ENCODE assay signal across 10 mouse cellular contexts in genomic region chr4:140237305-140237741, GRCm38 (mm10). TPM values are rescaled to one million over a fixed set of nuclear protein-coding genes. Genes with fewer than 3 reads are reported as not detected.
DNase-seq lines count a peak whose midpoint lies in the region; ATAC-seq and TF ChIP-seq lines count a peak whose summit lies in the region.
"Had no signal": no experiment of that assay in that cellular context is flagged by ENCODE, and none has a peak within 500 bp of the region (broad histone marks: within the 10 kb centered on the region; RNA-seq: fewer than 3 reads in every experiment).

No protein-coding gene starts in this region.

- H3K27ac ChIP-seq in lung, embryonic 16.5 days (ENCODE audit: low read length): no peak overlapping the region
- H3K27ac ChIP-seq in cortical plate, adult 2 months (ENCODE audit: insufficient read depth, low read length): peak overlapping the region; percentile 1; the same call in 1 of the 2 replicates
- H3K27ac ChIP-seq in hindbrain, embryonic 12.5 days: peak overlapping the region; percentile 41; the same call in 1 of the 2 replicates
- H3K27ac ChIP-seq in neural tube, embryonic 14.5 days (ENCODE audit: low read depth, low read length): no peak overlapping the region
- H3K27ac ChIP-seq: liver, embryonic 14.5 days had no signal

- 14% methylated on average over 10 of the region's 10 CpGs for WGBS in lung, embryonic 16.5 days
- 15% methylated on average over 10 of the region's 10 CpGs for WGBS in hindbrain, embryonic 12.5 days
- 10% methylated on average over 10 of the region's 10 CpGs for WGBS in neural tube, embryonic 14.5 days

- no peak for TF ChIP-seq POLR2A in cortical plate, adult 2 months (IDR thresholded peaks at IDR 0.05; ENCODE audit: extremely low read depth, insufficient read depth, low read length)

- H3K9me3 ChIP-seq in lung, embryonic 16.5 days (ENCODE audit: control insufficient read depth, low read length): no peaks in the 10 kb centered on the region
- no peaks in the 10 kb centered on the region for H3K9me3 ChIP-seq in hindbrain, embryonic 12.5 days (replicated peaks)
- no peaks in the 10 kb centered on the region for H3K9me3 ChIP-seq in neural tube, embryonic 14.5 days (ENCODE audit: control insufficient read depth, low read length)

- no peaks in the 10 kb centered on the region for H3K36me3 ChIP-seq in lung, embryonic 16.5 days (ENCODE audit: control insufficient read depth, insufficient read depth, low read length)
- no peaks in the 10 kb centered on the region for H3K36me3 ChIP-seq in hindbrain, embryonic 12.5 days
- H3K36me3 ChIP-seq in neural tube, embryonic 14.5 days (ENCODE audit: control insufficient read depth, insufficient read depth, low read length): no peaks in the 10 kb centered on the region

- no peaks in the 10 kb centered on the region for H3K27me3 ChIP-seq in lung, embryonic 16.5 days (ENCODE audit: control insufficient read depth, insufficient read depth, low read depth, low read length)
- H3K27me3 ChIP-seq in hindbrain, embryonic 12.5 days: peaks cover 7% of the 10 kb centered on the region
- H3K27me3 ChIP-seq in neural tube, embryonic 14.5 days (ENCODE audit: control insufficient read depth, insufficient read depth, low read length): no peaks in the 10 kb centered on the region

- H3K4me3 ChIP-seq in lung, embryonic 16.5 days (ENCODE audit: low read length): no peak overlapping the region
- no peak overlapping the region for H3K4me3 ChIP-seq in cortical plate, adult 2 months (ENCODE audit: insufficient read depth, low read length)
- H3K4me3 ChIP-seq in hindbrain, embryonic 12.5 days: no peak overlapping the region
- no peak overlapping the region for H3K4me3 ChIP-seq in neural tube, embryonic 14.5 days (ENCODE audit: low read depth, low read length)

- no peak for TF ChIP-seq CTCF in cortical plate, adult 2 months (IDR thresholded peaks at IDR 0.05; ENCODE audit: extremely low read depth, insufficient read depth, low read length)

- DNase-seq in lung, postnatal 4 days: no peak
- DNase-seq in kidney, postnatal 25 days: no peak
- DNase-seq in adrenal gland, postnatal 25 days: no peak
- no peak for DNase-seq in adrenal gland, postnatal 10 days

- H3K4me1 ChIP-seq in lung, embryonic 16.5 days (replicated peaks; ENCODE audit: control insufficient read depth, insufficient read depth, low read length): no peaks in the 10 kb centered on the region
- peaks cover 9% of the 10 kb centered on the region for H3K4me1 ChIP-seq in cortical plate, adult 2 months (ENCODE audit: control insufficient read depth, insufficient read depth, low read length)
- peaks cover 26% of the 10 kb centered on the region for H3K4me1 ChIP-seq in hindbrain, embryonic 12.5 days
- H3K4me1 ChIP-seq in neural tube, embryonic 14.5 days (ENCODE audit: control insufficient read depth, insufficient read depth, low read length): peaks cover 14% of the 10 kb centered on the region

- no peak overlapping the region for H3K4me2 ChIP-seq in lung, embryonic 16.5 days (ENCODE audit: low read depth, low read length)
- H3K4me2 ChIP-seq in hindbrain, embryonic 12.5 days (replicated peaks): no peak overlapping the region
- H3K4me2 ChIP-seq in neural tube, embryonic 14.5 days (ENCODE audit: low read depth, low read length): no peak overlapping the region

- ATAC-seq in lung, embryonic 16.5 days (ENCODE audit: low read depth): peak; percentile 34; the same call in 1 of the 2 replicates
- ATAC-seq in hindbrain, embryonic 12.5 days (ENCODE audit: low FRiP score): peak; percentile 56
- 0 out of 2 replicates have a peak, but pooled peaks have one; percentile 41 for ATAC-seq in neural tube, embryonic 14.5 days (ENCODE audit: low read depth)
- ATAC-seq: intestine, embryonic 16.5 days had no signal

- H3K9ac ChIP-seq in lung, embryonic 16.5 days (ENCODE audit: low read length): no peak overlapping the region
- H3K9ac ChIP-seq in hindbrain, embryonic 12.5 days: no peak overlapping the region
- H3K9ac ChIP-seq in neural tube, embryonic 14.5 days (replicated peaks; ENCODE audit: low read depth, low read length): peak overlapping the region; percentile 32; the same call in 1 of the 2 replicates
- H3K9ac ChIP-seq: liver, embryonic 14.5 days had no signal

RNA-seq across cellular contexts. Expression of gene Igsf21, which starts 9.3 kb away (rescaled TPM):
- polyA plus RNA-seq in lung, embryonic 16.5 days (2015; fragmentation: Nextera tagmentation; extraction: Ambion mirVana): 0.13 and 0.48 TPM in 2 replicates
- 39.2 and 42.0 TPM in 2 replicates for polyA plus RNA-seq in cortical plate, adult 2 months (2012; rRNA removed)
- polyA plus RNA-seq in hindbrain, embryonic 12.5 days (2016; fragmentation: Nextera tagmentation; extraction: Ambion mirVana): 14.7 and 15.0 TPM in 2 replicates
- polyA plus RNA-seq in neural tube, embryonic 14.5 days (2014; fragmentation: Nextera tagmentation; extraction: Ambion mirVana): 77.0 and 95.1 TPM in 2 replicates
- 1.9 and 3.2 TPM in 2 replicates for total RNA-seq in adrenal gland, postnatal 25 days (2021)
- total RNA-seq in adrenal gland, postnatal 10 days (2021): 1 to 10 TPM; 7.0 to 9.8 TPM

Comparison
In these comparisons a context has a peak if more than half of its experiments do, and no peak if none do; other contexts are left out.
1. H3K27ac ChIP-seq: peak in cortical plate, adult 2 months (single experiment) and hindbrain, embryonic 12.5 days (single experiment); none in lung, embryonic 16.5 days (single experiment) and neural tube, embryonic 14.5 days (single experiment).
2. RNA of gene Igsf21, which starts 9.3 kb away (polyA plus RNA-seq): 77.0 to 95.1 TPM in neural tube, embryonic 14.5 days, 39.2 to 42.0 TPM in cortical plate, adult 2 months and 14.7 to 15.0 TPM in hindbrain, embryonic 12.5 days; 0.13 to 0.48 TPM in lung, embryonic 16.5 days; every median in the first group is over 10 times any median in the second.
3. Peak in every context shown above with its lines, with median percentiles within 50 percentile points of each other: ATAC-seq.